Mouse (Mus musculus): ENCODE data around the gene Fgd3. TPM values are rescaled to one million over a fixed set of nuclear protein-coding genes. Genes with fewer than 3 reads are reported as not detected.

The Fgd3 gene
- total RNA-seq, 2 experiments from 2014 or later = 3.7 to 3.8 TPM

- DNase-seq = peak; percentile 50
Observed at GRCm38 (mm10) chr13:49247740-49248466, 72.2 kb downstream of the Fgd3 start.

DNA sequence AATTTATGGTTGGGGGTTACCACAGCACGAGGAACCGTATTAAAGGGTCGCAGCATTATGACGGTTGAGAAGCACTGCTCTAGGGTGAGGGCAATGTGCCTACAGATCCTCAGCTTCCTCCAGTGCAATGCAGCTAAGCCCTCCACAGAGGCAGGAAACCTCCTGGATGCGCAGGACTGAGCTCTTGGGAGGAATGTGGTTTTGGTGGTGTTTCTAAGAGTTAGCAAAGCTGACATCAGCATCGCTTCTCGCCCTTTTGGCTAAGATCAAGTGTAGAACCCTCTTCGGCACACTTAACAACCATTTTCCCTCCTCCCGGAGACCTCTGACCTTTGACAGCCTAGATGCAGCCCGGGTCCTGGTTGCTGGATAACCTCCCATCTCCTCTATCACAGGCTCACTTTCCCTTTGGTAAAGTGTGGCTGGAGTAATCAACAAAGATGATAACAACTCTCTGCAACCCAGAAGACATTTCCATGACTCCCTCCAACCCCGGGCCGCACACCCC is 72.8 kb downstream of the Fgd3 start:
- no peak for DNase-seq

GRCm38 (mm10) chr13:49246626-49247025 is 73.5 kb downstream of the Fgd3 start:
- DNase-seq = no peak

- DNase-seq = peak; percentile 30
Observed at GRCm38 (mm10) chr13:49246011-49246410, 74.1 kb downstream of the Fgd3 start.

DNA sequence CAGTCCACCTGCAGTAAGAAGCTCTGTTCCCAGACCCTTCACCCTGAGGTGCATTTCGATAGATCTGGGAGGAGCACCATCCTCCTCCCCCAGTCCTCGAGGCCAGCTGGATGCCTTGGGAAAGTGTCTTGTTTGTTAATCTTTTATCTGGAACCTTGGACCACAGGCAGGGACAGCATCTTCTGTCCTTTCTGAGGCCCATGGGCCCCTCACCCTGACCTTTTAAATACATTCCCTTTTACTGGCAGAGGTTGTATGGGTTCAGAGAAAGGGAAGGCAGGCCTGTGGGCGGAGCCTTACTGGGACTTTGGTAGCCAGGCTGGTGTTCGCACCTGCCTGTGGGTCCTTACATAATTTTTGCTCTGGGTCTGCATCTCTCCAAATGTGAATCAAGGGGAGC is 74.9 kb downstream of the Fgd3 start:
- DNase-seq = no peak

DNA sequence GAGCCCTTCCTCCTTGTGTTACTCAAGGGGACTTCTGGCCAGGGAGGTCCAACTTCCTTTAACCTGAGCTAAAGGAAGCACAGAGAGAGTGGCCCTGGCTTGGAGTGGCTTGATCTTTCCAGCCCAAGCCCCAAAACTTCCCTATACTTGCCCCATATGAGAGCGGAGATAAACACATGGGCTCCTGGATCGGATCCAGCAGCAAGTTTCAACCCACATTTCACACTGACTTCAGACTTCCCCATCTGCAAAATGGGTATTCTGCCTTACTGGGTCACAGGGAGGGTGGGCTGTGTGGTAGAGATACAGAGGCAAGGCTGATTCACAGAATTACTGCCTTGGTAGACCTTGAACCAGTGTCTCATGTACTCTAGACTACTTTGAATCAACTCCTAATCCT is 76.6 kb downstream of the Fgd3 start:
- DNase-seq = no peak

DNA sequence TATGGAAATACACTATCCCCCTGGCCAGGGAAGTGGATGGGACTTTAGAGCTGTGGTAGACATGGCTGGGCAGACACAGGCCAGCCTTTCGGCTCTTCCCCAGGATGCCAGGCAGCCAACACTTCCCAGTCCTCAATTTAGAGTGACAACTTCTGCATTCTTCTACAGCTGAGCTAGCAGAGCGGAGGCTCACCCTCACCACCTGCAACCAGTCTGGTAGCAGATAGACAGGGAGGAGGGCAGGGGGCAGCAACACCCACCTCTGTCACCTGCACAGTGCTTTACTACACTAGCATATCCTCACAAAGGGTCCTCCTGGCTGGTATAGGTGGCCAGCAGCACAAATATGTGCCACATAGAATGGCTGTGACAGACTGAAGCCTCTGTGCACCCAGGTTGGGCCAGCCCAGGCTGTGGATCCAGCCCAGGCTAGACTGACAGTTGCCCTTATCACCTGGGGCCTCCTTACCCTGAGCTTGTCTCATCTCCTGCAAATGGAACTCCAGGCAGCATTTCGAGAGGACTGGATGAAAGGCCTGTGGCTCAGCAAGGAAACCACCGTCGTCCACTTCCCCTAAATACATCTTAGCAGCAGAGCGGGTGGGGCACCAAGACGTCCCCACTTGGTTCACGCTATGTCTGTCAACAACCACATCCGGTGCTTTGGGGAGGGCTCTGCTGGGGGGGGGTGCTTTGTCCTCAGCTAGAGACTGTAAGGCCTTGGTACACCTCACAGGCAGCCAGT is 77.6 kb downstream of the Fgd3 start:
- no peak for DNase-seq

DNA sequence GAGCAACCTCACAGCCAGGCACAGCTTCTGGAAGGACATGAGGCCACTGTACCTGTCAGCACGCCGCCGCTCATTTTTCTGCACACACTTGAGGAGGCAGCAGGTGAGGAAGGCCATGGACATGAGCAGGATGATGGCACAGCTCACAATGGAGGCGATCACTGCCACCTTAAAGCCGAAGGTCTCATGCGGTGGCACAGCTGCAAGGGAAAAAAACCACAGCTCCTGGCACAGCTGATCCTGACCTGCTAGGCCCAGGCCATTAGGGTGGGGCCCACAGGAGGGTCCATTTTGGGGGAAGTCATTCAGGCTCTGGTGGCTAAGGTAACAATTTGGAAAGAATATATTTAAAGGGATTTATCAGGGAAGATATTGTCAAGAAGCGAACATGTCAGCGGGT is 81.4 kb downstream of the Fgd3 start:
- DNase-seq = no peak

DNA sequence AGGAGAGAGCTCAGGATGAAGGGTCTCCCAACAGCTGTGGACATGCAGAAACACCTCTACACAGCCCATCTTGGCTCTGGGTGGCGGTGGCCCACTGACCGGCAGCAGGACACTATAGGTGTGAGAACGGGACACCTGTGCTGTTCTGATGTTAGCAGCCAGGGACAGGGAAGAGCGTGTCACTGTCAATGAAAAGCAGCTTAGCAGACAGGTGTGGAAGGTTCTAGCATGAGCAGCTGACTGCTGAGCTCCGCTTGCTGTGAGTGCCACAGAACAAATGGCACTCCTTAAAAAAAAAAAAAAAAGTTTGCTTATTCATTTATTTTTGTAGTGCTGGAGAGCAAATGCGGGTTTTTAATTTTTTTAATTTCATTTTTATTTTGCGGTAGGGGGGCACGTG is 82.5 kb downstream of the Fgd3 start:
- no peak for DNase-seq

DNA sequence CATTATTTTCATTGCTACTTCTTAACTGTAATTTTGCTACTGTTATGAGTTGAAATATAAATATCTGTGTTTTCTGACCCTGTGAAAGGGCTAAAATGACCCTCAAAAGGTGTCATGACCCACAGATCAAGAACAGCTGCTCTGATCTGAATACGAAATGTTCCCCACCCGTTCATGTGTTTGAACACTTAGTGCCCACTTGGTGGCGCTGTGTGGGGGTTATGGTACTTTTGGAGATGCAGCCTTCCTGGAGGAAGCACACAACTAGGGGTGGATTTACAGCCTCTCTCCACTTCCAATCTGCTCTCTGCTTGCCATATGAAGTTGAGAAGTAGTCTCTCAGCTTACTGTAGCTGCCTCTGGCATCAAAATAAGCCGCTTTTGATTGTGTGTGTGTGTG is 85.4 kb downstream of the Fgd3 start:
- DNase-seq = no peak

DNA sequence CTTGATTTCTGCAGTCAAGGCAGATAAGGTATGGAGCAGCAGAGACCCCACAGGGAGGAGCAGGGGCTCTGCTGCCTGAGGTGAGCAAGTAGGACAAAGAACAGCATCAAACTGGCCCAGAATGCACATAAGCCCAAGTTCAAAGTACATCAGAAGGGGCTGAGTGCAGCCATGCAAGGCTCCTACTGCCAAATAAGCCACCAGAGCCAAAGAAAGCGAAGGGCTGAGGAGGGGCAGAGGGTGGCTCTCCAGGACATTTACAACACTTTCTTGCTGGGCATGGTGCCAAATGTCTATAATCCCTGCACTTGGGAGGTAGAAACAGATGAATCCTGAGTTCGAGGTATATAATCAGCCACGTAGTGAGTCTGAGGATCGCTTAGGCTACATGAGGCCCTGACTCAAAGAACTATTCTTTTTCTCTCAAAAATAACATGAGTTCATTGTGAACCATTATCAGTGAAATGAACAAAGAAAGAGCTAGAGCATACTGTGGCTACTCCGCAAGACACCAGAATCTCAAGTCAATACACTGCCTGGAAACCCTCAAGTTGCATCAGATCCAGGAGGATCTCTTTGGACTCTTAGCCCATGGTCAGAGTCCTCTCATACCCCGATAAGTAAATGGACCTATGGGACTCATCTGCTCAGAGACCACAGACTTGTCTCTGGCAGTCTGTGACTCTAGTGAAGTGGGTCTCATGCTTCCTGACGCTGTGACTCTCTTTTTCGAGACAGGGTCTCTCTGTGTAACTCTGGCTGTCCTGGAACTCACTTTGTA is 86.1 kb downstream of the Fgd3 start:
- no peak for DNase-seq

DNA sequence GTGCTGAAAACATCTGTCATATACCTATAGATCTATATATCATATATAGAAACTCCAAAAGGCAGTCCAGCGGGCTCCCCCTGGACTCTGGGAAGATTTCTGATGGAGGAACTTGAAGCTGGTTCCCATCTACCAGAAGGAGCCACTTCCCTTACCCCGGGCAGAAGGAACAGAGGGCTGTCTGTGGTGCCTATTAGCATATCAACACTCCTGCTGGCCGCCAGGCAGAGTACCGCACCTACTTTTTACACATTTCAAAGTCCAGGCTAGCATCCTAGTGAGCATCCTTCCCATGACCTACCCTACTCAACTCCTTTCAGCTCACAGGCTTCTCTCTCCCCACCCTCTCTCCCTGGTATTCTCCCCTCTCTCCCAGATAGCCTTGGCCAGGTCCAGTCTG is 94.5 kb downstream of the Fgd3 start:
- no peak for DNase-seq

DNA sequence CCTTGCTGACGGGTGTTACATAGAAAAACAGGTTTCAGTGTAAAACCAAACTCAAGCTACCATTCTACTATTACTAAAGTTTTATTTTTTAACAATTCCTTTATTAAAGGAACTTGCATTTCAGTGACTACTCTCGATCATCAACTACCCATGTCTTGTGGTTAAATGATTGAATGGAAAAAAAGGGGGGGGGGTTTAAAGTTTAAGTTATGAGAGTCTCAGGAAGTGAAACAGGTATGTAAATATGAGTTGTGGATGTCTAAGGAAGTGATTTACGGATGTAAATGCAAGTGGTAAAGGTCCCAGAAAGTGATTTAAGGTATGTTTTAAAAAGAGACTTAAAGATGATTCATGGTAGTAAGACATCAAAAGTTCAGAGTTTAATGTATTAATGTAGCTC is 95.0 kb downstream of the Fgd3 start:
- no peak for DNase-seq

GRCm38 (mm10) chr13:49224729-49225128 is 95.4 kb downstream of the Fgd3 start:
- no peak for DNase-seq

DNA sequence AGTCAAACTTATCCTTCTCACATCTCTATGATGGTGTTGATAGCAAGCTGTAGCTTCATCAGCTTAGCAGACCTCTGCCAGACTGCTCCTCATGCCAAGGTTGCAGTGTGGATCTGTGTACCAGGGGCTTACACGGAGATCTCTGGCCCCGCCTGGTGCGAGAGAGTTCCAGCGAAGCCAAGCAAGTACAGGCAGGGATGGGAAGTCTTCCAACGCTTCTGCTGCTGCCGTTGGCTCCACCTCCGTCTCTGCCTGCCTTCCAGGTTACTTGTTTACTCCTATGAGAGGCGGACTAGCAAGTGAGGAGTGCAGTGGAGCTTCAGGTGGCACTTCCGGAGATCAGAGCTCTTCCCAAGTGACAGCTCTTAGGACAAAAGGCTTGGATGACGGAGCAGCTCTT is 95.8 kb downstream of the Fgd3 start:
- DNase-seq = no peak

DNA sequence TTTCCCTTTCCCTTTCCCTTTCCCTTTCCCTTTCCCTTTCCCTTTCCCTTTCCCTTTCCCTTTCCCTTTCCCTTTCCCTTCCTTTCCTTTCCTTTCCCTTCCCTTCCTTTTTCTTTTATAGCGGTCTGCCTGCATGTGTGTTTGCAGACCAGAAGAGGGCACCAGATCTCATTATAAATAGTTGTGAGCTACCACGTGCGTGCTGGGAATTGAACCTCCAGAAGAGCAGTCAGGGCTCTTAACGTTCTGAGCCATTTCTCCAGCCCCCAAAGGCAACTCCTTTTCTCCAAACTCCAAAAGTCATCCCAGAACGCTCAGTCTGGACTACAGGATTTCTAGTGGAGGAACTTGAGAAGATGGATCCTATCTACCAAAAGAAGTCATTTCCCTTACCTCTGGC is 99.2 kb downstream of the Fgd3 start:
- no peak for DNase-seq

- no peak for DNase-seq
Observed at GRCm38 (mm10) chr13:49219367-49219766, 100.7 kb downstream of the Fgd3 start.

GRCm38 (mm10) chr13:49218651-49219050 is 101.5 kb downstream of the Fgd3 start:
- DNase-seq = no peak

- peak; percentile 26 for DNase-seq
Observed at GRCm38 (mm10) chr13:49216808-49217561, 103.1 kb downstream of the Fgd3 start.

DNA sequence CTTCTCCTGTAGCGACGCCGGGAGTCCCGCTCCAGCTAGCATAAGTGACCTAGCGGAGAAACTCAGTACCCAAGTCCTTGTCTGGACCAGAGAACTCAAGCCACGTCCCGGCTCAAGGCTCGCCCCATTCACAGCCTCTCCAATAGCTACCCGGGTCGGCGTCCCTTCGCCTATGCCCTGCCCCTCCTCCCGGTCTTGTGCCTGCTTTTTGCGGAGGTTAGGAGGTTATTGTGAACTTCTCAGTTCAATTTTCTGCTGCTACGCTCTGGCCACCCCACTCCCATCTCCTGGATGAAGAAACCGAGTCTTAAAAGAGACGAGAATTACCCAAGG is 103.9 kb downstream of the Fgd3 start:
- DNase-seq = no peak

DNA sequence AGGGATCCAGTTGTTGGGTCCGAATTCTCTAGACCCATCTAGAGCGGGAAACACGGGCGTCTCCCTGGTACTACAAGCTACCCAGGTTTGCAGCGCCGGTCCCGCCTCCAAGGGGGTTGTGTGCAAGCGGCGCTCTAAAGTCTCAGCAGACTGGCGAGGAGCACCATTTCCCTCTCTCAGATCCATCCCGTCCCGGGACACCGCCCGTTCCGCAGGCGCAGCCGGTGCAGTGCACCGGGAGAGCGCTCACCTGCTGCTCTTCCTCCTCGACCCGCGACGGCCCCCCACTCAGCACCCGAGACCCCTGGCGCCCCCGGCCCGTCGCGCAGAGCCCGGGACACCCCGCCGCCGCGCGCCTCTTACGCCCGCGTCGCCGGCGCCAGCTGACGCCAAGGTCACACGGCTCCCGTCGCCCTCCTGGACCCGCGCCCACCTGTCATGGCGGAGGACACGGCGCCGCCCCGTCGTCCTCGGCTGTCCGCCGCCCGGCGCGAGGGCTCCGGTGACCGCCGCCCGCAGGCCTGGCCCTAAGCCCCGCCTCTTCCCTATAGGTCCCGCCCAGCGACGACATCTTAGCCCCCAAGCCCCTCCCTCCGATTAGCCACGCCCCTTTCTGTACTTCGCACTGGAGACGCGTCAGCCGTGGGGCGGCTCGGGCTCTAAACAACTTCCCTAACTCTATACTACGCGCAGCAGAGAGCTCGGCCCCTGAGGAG is 104.4 kb downstream of the Fgd3 start, which contains the start of gene Card19:
Gene Card19, minus strand, starts transcription at position 534 of the 716 bp plus-strand sequence.
- peak; percentile 98 for DNase-seq

DNA sequence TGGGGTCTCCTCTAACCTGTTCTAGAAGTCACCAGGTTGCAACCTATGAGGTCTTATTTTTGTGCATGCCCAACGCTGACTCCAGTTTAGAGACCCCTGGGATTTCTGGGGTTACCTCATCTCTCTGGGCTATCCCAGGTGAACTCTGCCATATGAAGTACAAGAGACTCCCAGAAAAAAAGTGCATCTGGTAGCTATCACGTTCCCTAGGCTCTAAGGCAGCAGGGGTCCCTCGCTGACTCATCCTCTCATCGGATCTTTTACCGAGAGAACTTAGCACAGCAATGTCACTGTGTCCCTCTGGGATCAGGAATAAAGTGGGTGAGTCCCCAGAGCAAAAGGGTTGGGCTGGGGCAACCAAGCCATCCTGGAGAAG is 105.0 kb downstream of the Fgd3 start:
- no peak for DNase-seq

Measured in adrenal gland, postnatal 10 days (tissue).